Mouse (Mus musculus) CH12.LX (cell line): Measurements from ENCODE around the gene Ripk1. TPM values are rescaled to one million over a fixed set of nuclear protein-coding genes. Genes with fewer than 3 reads are reported as not detected.

Experiments used
- DNase-seq: peaks from one replicate; pipeline ENCODE4 v3.0.0-alpha.2; 2013; ENCODE audit errors: extremely low read depth
- H3K27ac ChIP-seq: 2 replicates; pipeline ENCODE4 v1.5.1; 2012; ENCODE audit warnings: low read depth, mild to moderate bottlenecking, control low read depth, moderate library complexity; ENCODE audit not compliant: insufficient read depth
- H3K27me3 ChIP-seq: replicated peaks from 2 replicates; pipeline ENCODE3; 2012; ENCODE audit warnings: inconsistent platforms
- H3K36me3 ChIP-seq, 2 experiments: replicated peaks in 1 of 2; 2 replicates each; pipeline versions ENCODE3 to v1.6.1; 2012; ENCODE audit warnings: inconsistent platforms in 1 of 2, low read length in 1 of 2, mild to moderate bottlenecking in 1 of 2, mixed read lengths in 1 of 2, moderate library complexity in 1 of 2; ENCODE audit not compliant: control insufficient read depth in 1 of 2, insufficient read depth in 1 of 2
- H3K4me1 ChIP-seq, 2 experiments: 2 replicates each; pipeline ENCODE4 v1.6.1; 2012; ENCODE audit warnings: inconsistent platforms in 1 of 2, moderate library complexity in 1 of 2; ENCODE audit not compliant: insufficient read depth in 2 of 2, control insufficient read depth in 1 of 2
- H3K4me2 ChIP-seq: 2 replicates; pipeline ENCODE4 v1.6.1; 2012; ENCODE audit warnings: low read depth, mild to moderate bottlenecking, control low read depth; ENCODE audit not compliant: poor library complexity, insufficient read depth, severe bottlenecking
- H3K4me3 ChIP-seq, 3 experiments: fragments of 150-350 bp in 1 of 3; sonication (generic) in 1 of 3; replicated peaks in 1 of 3; 2 replicates each; pipeline versions ENCODE3 to v1.5.1; 2011 to 2012; ENCODE audit warnings: low read depth in 2 of 3, low read length in 2 of 3, mild to moderate bottlenecking in 2 of 3, moderate library complexity in 2 of 3, control low read depth in 1 of 3, improper control_type of control experiment in 1 of 3, inconsistent platforms in 1 of 3, mixed read lengths in 1 of 3; ENCODE audit not compliant: poor library complexity in 1 of 3
- H3K79me2 ChIP-seq: replicated peaks from 2 replicates; pipeline ENCODE4 v1.6.1; 2012; ENCODE audit warnings: mild to moderate bottlenecking, moderate library complexity; ENCODE audit not compliant: control insufficient read depth, poor library complexity, insufficient read depth, severe bottlenecking; ENCODE audit errors: extremely low read depth
- H3K9ac ChIP-seq: 2 replicates; pipeline ENCODE4 v1.6.1; 2012; ENCODE audit warnings: low read depth, mild to moderate bottlenecking, control low read depth, moderate library complexity; ENCODE audit not compliant: insufficient read depth
- H3K9me3 ChIP-seq: replicated peaks from 2 replicates; pipeline ENCODE3; 2012; ENCODE audit warnings: low read length, inconsistent platforms, mixed read lengths
- CHD1 ChIP-seq: IDR thresholded peaks from 2 replicates; pipeline ENCODE4 v1.6.1; 2012; ENCODE audit warnings: low read depth, low read length, improper control_type of control experiment, inconsistent platforms
- CHD2 ChIP-seq: IDR thresholded peaks from 2 replicates; pipeline ENCODE4 v1.6.1; 2011; ENCODE audit warnings: low read length, improper control_type of control experiment
- E2F4 ChIP-seq: IDR thresholded peaks from 2 replicates; pipeline ENCODE4 v1.6.1; 2011; ENCODE audit warnings: low read depth, low read length, improper control_type of control experiment; ENCODE audit not compliant: insufficient replicate concordance
- EP300 ChIP-seq: IDR thresholded peaks from 2 replicates; pipeline ENCODE4 v1.6.1; 2011; ENCODE audit warnings: low read length, improper control_type of control experiment
- IRF4 ChIP-seq: IDR thresholded peaks from 2 replicates; pipeline ENCODE4 v1.6.1; 2014; ENCODE audit warnings: low read depth, mild to moderate bottlenecking, inconsistent platforms, low read length, improper control_type of control experiment
- JUN ChIP-seq: IDR thresholded peaks from 2 replicates; pipeline ENCODE4 v1.6.1; 2011; ENCODE audit warnings: low read depth, mild to moderate bottlenecking, low read length, improper control_type of control experiment, moderate library complexity; ENCODE audit not compliant: insufficient read depth
- JUND ChIP-seq: conservative IDR thresholded peaks from 2 replicates; pipeline ENCODE4 v1.6.1; 2011; ENCODE audit warnings: low read depth, low read length, improper control_type of control experiment
- KAT2A ChIP-seq: IDR thresholded peaks from 2 replicates; pipeline ENCODE4 v1.6.1; 2012; ENCODE audit warnings: low read length, improper control_type of control experiment, inconsistent platforms; ENCODE audit not compliant: insufficient replicate concordance
- MAFK ChIP-seq: IDR thresholded peaks from 2 replicates; pipeline ENCODE4 v1.6.1; 2011; ENCODE audit warnings: low read length, improper control_type of control experiment; ENCODE audit not compliant: insufficient replicate concordance
- MAX ChIP-seq: IDR thresholded peaks from 2 replicates; pipeline ENCODE4 v1.6.1; 2011; ENCODE audit warnings: low read length, improper control_type of control experiment
- MEF2A ChIP-seq: IDR thresholded peaks from 2 replicates; pipeline ENCODE4 v1.6.1; 2014; ENCODE audit warnings: low read depth, mild to moderate bottlenecking, inconsistent platforms, low read length, improper control_type of control experiment, borderline replicate concordance
- MXI1 ChIP-seq: IDR thresholded peaks from 2 replicates; pipeline ENCODE4 v1.6.1; 2011; ENCODE audit warnings: mild to moderate bottlenecking, low read depth, low read length, improper control_type of control experiment
- MYC ChIP-seq: IDR thresholded peaks from 2 replicates; pipeline ENCODE4 v1.6.1; 2011; ENCODE audit warnings: low read depth, mild to moderate bottlenecking, improper control_type of control experiment, low read length
- NELFE ChIP-seq: IDR thresholded peaks from 2 replicates; pipeline ENCODE4 v1.6.1; 2011; ENCODE audit warnings: low read depth, low read length, improper control_type of control experiment
- NRF1 ChIP-seq: IDR thresholded peaks from 2 replicates; pipeline ENCODE4 v1.6.1; 2014; ENCODE audit warnings: low read depth, mild to moderate bottlenecking, inconsistent platforms, low read length, improper control_type of control experiment, moderate library complexity
- POLR2A ChIP-seq: IDR thresholded peaks from 2 replicates; pipeline ENCODE4 v1.6.1; 2011; ENCODE audit warnings: low read depth, mild to moderate bottlenecking, improper control_type of control experiment, low read length
- RAD21 ChIP-seq: IDR thresholded peaks from 2 replicates; pipeline ENCODE4 v1.6.1; 2011; ENCODE audit warnings: low read depth, mild to moderate bottlenecking, low read length, improper control_type of control experiment, moderate library complexity
- SIN3A ChIP-seq: IDR thresholded peaks from 2 replicates; pipeline ENCODE4 v1.6.1; 2012; ENCODE audit warnings: low read length, improper control_type of control experiment, inconsistent platforms
- SMC3 ChIP-seq: IDR thresholded peaks from 2 replicates; pipeline ENCODE4 v1.6.1; 2011; ENCODE audit warnings: low read depth, low read length, improper control_type of control experiment
- TBP ChIP-seq: conservative IDR thresholded peaks from 2 replicates; pipeline ENCODE4 v1.6.1; 2011; ENCODE audit warnings: low read depth, low read length, improper control_type of control experiment
- TCF12 ChIP-seq: IDR thresholded peaks from 2 replicates; pipeline ENCODE4 v1.6.1; 2014; ENCODE audit warnings: low read depth, mild to moderate bottlenecking, inconsistent platforms, low read length, improper control_type of control experiment
- UBTF ChIP-seq: IDR thresholded peaks from 2 replicates; pipeline ENCODE4 v1.6.1; 2012; ENCODE audit warnings: low read depth, mild to moderate bottlenecking, inconsistent platforms, low read length, improper control_type of control experiment, moderate library complexity
- ZC3H11A ChIP-seq: IDR thresholded peaks from 2 replicates; pipeline ENCODE4 v1.6.1; 2012; ENCODE audit warnings: low read depth, mild to moderate bottlenecking, inconsistent platforms, low read length, improper control_type of control experiment
- ZMIZ1 ChIP-seq: IDR thresholded peaks from 2 replicates; pipeline ENCODE4 v1.6.1; 2012; ENCODE audit warnings: low read depth, mild to moderate bottlenecking, inconsistent platforms, low read length, improper control_type of control experiment
- ZNF384 ChIP-seq: IDR thresholded peaks from 2 replicates; pipeline ENCODE4 v1.6.1; 2012; ENCODE audit warnings: low read depth, low read length, improper control_type of control experiment, inconsistent platforms
- dilution Hi-C: fragments of 300-500 bp; cut with MboI; formaldehyde crosslinking; loops from 2 replicates; pipeline ENCODE4 v1.14.3; 2020; ENCODE audit warnings: low sequenced_read_pairs; ENCODE audit not compliant: extremely low pct_unique_long_range_greater_than_20kb, extremely low pct_ligation_motif_present
- in situ Hi-C: fragments of 300-500 bp; cut with MboI; formaldehyde crosslinking; loops from 3 replicates; pipeline ENCODE4 v1.14.3; 2019; ENCODE audit warnings: low sequenced_read_pairs, low pct_ligation_motif_present, low pct_unique_long_range_greater_than_20kb, mixed read lengths
- polyA plus RNA-seq: library from polyadenylated mRNA; unstranded; fragments of >175 nt; gene quantifications from 2 replicates; pipeline ENCODE4 v1.2.1, GENCODE M21; 2012; ENCODE audit warnings: low read depth; ENCODE audit not compliant: insufficient read length
- total RNA-seq, 2 experiments: library from RNA; depleted of rRNA; stranded (reverse); fragments of 300-350 nt in 1 of 2; fragments of >200 nt in 1 of 2; gene quantifications; 2 replicates each; pipeline ENCODE4 v1.2.3; 2012 to 2014

The Ripk1 gene
- total and polyA plus RNA-seq, 3 experiments: 13.1 to 18.6 (median 16.6) TPM

- in situ Hi-C loops: no loop called here
- dilution Hi-C loops: no loop called here
Measured at GRCm38 (mm10) chr13:33966574-33966973, 35.6 kb upstream of the Ripk1 start.

GRCm38 (mm10) chr13:33989625-33990024 is 12.5 kb upstream of the Ripk1 start:
- H3K9ac ChIP-seq: no peak overlapping the region
- H3K4me3 ChIP-seq: no peak overlapping the region
- no peaks in the 10 kb centered on the region for H3K4me1 ChIP-seq
- no peaks in the 10 kb centered on the region for H3K9me3 ChIP-seq
- in situ Hi-C loops: no loop called here
- peaks cover 0 to 14% of the 10 kb centered on the region in 2 experiments for H3K36me3 ChIP-seq
- dilution Hi-C loops: no loop called here
- no peaks in the 10 kb centered on the region for H3K79me2 ChIP-seq
- DNase-seq: no peak
- H3K27me3 ChIP-seq: no peaks in the 10 kb centered on the region
- no peak for TF ChIP-seq EP300
- TF ChIP-seq RAD21: no peak
- TF ChIP-seq TCF12: no peak
- no peak for TF ChIP-seq NELFE
- no peak for TF ChIP-seq JUND
- no peak for TF ChIP-seq MAX
- no peak for TF ChIP-seq SMC3
- TF ChIP-seq KAT2A: no peak
- TF ChIP-seq UBTF: no peak
- no peak for TF ChIP-seq ZC3H11A
- TF ChIP-seq MAFK: no peak
- TF ChIP-seq IRF4: no peak
- TF ChIP-seq MXI1: no peak
- no peak for TF ChIP-seq MEF2A
- no peak overlapping the region for H3K27ac ChIP-seq
- no peak overlapping the region for H3K4me2 ChIP-seq

More at GRCm38 (mm10) chr13:33966574-33966973, 35.6 kb upstream of the Ripk1 start:
- Histone ChIP-seq H3K36me3 (peaks cover 0 to 5% of the 10 kb centered on the region in 2 experiments), H3K4me2 (no peak overlapping the region), H3K4me3 (no peak overlapping the region), H3K27me3 (no peaks in the 10 kb centered on the region), H3K27ac (no peak overlapping the region), H3K4me1 (peaks cover 2 to 6% of the 10 kb centered on the region in 2 experiments; a peak in 1 of 4 replicates), H3K79me2 (no peaks in the 10 kb centered on the region), H3K9me3 (no peaks in the 10 kb centered on the region), H3K9ac (no peak overlapping the region)
- TF ChIP-seq MEF2A: no peak
- no peak for TF ChIP-seq EP300
- TF ChIP-seq ZNF384: no peak
- no peak for TF ChIP-seq POLR2A
- no peak for TF ChIP-seq JUND
- TF ChIP-seq ZMIZ1: no peak
- no peak for TF ChIP-seq E2F4
- TF ChIP-seq TBP: no peak
- TF ChIP-seq MYC: no peak
- no peak for TF ChIP-seq CHD1
- no peak for TF ChIP-seq MAX
- no peak for TF ChIP-seq SIN3A
- TF ChIP-seq CHD2: no peak
- TF ChIP-seq JUN: no peak
- TF ChIP-seq NRF1: no peak
- DNase-seq: no peak
